Mouse (Mus musculus): ENCODE results near the gene Mtmr12. TPM values are rescaled to one million over a fixed set of nuclear protein-coding genes. Genes with fewer than 3 reads are reported as not detected.

The Mtmr12 gene
- polyA plus RNA-seq, 1 experiment from 2014 or later: 24.8 TPM

DNA sequence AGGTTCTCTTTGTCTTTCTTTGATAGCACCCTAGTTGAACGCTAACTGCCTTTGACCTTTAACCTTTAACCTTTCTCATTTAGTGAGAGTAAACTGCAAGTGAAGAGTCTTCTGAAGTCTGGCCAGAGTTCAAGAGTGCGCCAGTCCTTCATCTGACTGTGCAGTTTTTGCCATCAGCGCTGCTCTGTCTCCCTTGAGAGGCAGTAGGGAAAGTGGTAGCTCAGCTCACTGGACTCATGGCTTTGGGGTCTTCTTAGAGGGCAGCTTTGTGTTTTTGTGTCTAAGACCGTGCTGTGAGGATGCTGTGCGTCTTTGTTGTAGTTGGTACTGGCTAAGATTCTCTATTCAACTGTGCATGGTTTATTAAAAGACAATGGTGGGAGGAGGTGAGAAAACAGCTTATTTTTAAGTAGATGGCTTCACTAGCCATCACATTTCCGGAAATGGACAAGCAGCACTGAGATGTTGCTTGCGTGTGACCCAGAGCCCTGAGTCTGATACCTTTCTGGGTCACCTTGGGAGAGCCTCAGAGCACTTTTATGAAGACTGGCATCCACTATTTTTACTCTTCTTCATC is 1.9 kb downstream of the Mtmr12 start:
- WGBS: 78% methylated on average over 7 of the region's 7 CpGs
- Histone ChIP-seq H3K4me2 (ENCODE audit: low read depth, severe bottlenecking) (peak overlapping the region; percentile 54), H3K9ac (ENCODE audit: low read length) (no peak overlapping the region)

DNA sequence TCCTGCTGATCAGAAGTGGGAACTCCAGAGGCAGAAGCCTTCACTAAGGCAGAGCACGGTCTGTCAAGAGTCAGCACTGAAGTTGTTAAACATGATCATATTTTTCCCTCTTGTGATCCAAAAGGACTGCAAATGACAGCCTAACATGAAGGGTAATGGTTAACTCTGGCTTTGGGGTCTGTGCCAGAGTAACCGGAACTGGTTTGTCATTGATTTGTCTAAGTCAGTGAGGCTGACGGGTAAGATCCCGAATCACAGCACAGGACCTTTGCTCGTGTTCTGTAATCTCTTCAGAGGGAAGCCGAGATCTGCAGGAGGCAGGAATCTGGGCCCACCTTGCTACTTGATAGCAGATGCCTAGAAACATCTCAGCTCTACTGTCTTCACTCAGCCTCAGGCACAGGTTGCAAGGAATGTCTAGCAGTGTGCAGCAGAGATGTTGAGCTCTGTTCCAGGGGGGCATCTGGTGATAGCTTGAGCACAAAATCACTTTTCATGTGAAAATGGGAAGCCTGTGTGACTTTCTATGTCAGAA is 2.8 kb downstream of the Mtmr12 start:
- WGBS: 83% methylated on average over 6 of the region's 6 CpGs
- DNase-seq (ENCODE audit: low spot score): no peak
- H3K9me3 ChIP-seq (ENCODE audit: control insufficient read depth, low read length): no peaks in the 10 kb centered on the region
- peaks cover 17% of the 10 kb centered on the region for H3K4me1 ChIP-seq (ENCODE audit: control insufficient read depth, insufficient read depth, low read length)
- no peaks in the 10 kb centered on the region for H3K27me3 ChIP-seq (ENCODE audit: control insufficient read depth, insufficient read depth, low read length)
- no peak overlapping the region for H3K9ac ChIP-seq (ENCODE audit: low read length)
- H3K4me3 ChIP-seq (ENCODE audit: low read depth, low read length): no peak overlapping the region
- no peak overlapping the region for H3K27ac ChIP-seq (replicated peaks; ENCODE audit: low read depth, low read length)
- no peaks in the 10 kb centered on the region; the same call in 1 of the 2 replicates for H3K36me3 ChIP-seq (ENCODE audit: control insufficient read depth, insufficient read depth, low read length)
- no peak for ATAC-seq (ENCODE audit: insufficient number of reproducible peaks, low FRiP score, low TSS enrichment, low read depth)
- no peak overlapping the region for H3K4me2 ChIP-seq (ENCODE audit: low read depth, severe bottlenecking)

More for the DNA sequence above, 1.9 kb downstream of the Mtmr12 start:
- Histone ChIP-seq H3K27me3 (ENCODE audit: control insufficient read depth, insufficient read depth, low read length) (no peaks in the 10 kb centered on the region), H3K4me1 (ENCODE audit: control insufficient read depth, insufficient read depth, low read length) (peaks cover 17% of the 10 kb centered on the region), H3K4me3 (ENCODE audit: low read depth, low read length) (no peak overlapping the region; the same call in 1 of the 2 replicates), H3K9me3 (ENCODE audit: control insufficient read depth, low read length) (no peaks in the 10 kb centered on the region), H3K36me3 (ENCODE audit: control insufficient read depth, insufficient read depth, low read length) (no peaks in the 10 kb centered on the region; the same call in 1 of the 2 replicates), H3K27ac (replicated peaks; ENCODE audit: low read depth, low read length) (no peak overlapping the region)
- no peak for ATAC-seq (ENCODE audit: insufficient number of reproducible peaks, low FRiP score, low TSS enrichment, low read depth)
- DNase-seq (ENCODE audit: low spot score): no peak

DNA sequence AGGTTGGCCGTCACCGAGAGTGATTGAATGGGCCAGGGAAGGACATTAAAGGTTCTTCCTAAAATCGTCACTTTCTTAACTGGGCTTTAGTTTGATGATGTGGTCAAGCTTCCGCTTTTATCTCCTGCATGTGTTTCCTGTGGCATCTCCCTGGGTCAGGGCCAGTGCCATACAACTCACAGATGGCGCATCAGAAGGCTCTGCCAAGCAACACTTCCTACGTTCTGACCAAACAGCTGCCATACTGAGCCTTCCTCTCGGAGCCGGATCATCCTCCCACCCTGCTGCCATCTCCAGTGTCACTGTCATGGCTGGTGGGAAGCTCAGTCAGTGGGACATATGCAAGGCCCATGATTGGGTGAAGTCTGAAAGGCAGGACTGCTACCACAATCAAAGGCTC is 6.7 kb downstream of the Mtmr12 start:
- Histone ChIP-seq H3K9ac (ENCODE audit: low read length) (no peak overlapping the region), H3K27me3 (ENCODE audit: control insufficient read depth, insufficient read depth, low read length) (no peaks in the 10 kb centered on the region), H3K4me2 (ENCODE audit: low read depth, severe bottlenecking) (no peak overlapping the region), H3K9me3 (ENCODE audit: control insufficient read depth, low read length) (no peaks in the 10 kb centered on the region), H3K36me3 (ENCODE audit: control insufficient read depth, insufficient read depth, low read length) (no peaks in the 10 kb centered on the region; the same call in 1 of the 2 replicates), H3K4me1 (ENCODE audit: control insufficient read depth, insufficient read depth, low read length) (peaks cover 6% of the 10 kb centered on the region; the same call in 1 of the 2 replicates), H3K4me3 (ENCODE audit: low read depth, low read length) (no peak overlapping the region), H3K27ac (replicated peaks; ENCODE audit: low read depth, low read length) (no peak overlapping the region)
- ATAC-seq (ENCODE audit: insufficient number of reproducible peaks, low FRiP score, low TSS enrichment, low read depth) (no peak), DNase-seq (ENCODE audit: low spot score) (no peak)
- WGBS: 75% methylated on average over 8 of the region's 8 CpGs

DNA sequence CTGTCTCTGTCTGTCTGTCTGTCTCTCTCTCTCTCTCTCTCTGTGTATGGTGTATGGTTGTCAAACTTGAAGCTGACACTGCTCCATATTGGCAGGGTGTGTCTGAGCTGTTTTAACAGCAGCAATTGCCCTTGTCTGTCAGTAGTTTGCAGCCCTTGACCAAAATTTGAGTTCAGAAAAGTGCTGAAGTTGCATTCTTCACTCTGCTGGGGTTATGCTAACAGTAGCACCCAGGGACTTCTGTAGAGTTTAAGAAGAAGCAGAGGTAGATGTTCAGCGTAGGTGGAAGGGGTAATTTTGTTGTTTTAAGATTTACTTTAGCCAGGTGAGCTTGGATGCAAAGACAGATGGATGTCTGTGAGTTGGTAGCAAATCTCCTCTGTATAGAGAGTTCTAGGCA is 7.4 kb downstream of the Mtmr12 start:
- Histone ChIP-seq H3K27ac (replicated peaks; ENCODE audit: low read depth, low read length) (no peak overlapping the region), H3K27me3 (ENCODE audit: control insufficient read depth, insufficient read depth, low read length) (no peaks in the 10 kb centered on the region), H3K4me1 (ENCODE audit: control insufficient read depth, insufficient read depth, low read length) (0 out of 2 replicates have a peak, but pooled peaks cover under 1% of the 10 kb centered on the region), H3K9ac (ENCODE audit: low read length) (no peak overlapping the region), H3K4me2 (ENCODE audit: low read depth, severe bottlenecking) (no peak overlapping the region), H3K36me3 (ENCODE audit: control insufficient read depth, insufficient read depth, low read length) (no peaks in the 10 kb centered on the region; the same call in 1 of the 2 replicates), H3K9me3 (ENCODE audit: control insufficient read depth, low read length) (no peaks in the 10 kb centered on the region), H3K4me3 (ENCODE audit: low read depth, low read length) (no peak overlapping the region)
- WGBS: 92% methylated on average over 1 of the region's 1 CpGs
- ATAC-seq (ENCODE audit: insufficient number of reproducible peaks, low FRiP score, low TSS enrichment, low read depth): no peak
- DNase-seq (ENCODE audit: low spot score): no peak

DNA sequence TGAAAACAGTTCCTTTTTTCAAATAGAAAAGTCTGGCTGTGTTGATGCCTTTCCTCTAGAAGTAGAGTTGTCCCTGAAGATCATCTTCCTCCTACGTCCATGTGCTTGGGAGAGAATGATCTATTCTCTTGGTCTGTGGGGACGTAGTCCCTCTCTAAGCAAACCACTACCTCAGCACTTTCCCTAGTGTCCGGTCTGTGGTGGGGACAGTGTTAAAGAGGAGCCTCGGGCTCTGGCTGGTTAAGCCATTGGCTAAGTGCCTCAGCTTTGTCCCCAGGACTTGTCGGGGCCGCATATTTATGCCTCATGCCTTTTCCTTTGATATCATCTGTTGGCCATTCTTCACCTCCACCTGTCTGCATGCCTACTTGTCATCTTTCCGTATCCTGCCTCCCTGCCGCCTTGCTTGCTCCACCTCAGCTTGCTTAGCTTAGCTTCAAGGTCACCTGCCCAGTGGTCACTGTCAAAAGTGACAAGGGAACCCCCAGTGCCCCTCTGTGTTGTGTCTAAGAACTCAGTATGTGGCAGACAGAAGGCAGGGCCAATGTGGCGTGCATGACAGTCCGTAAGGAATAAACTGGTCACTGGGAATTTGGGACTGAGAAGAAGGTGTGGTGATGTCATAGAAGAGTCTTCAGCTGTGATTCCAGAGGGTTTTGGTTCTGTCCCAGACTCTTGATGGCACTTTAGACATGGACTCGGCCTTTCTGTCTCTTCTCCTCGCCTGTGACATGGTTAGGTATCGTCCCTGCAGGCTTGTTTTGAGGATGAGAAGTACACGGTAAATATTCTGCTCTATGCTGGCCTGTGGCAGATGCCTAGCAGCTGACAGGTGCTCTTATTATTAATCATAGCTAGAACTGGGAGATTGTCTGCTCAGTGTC is 9.9 kb downstream of the Mtmr12 start:
- Histone ChIP-seq H3K27me3 (ENCODE audit: control insufficient read depth, insufficient read depth, low read length) (no peaks in the 10 kb centered on the region), H3K4me3 (ENCODE audit: low read depth, low read length) (no peak overlapping the region), H3K9me3 (ENCODE audit: control insufficient read depth, low read length) (no peaks in the 10 kb centered on the region), H3K4me1 (ENCODE audit: control insufficient read depth, insufficient read depth, low read length) (no peaks in the 10 kb centered on the region), H3K9ac (ENCODE audit: low read length) (no peak overlapping the region), H3K4me2 (ENCODE audit: low read depth, severe bottlenecking) (no peak overlapping the region), H3K27ac (replicated peaks; ENCODE audit: low read depth, low read length) (no peak overlapping the region), H3K36me3 (ENCODE audit: control insufficient read depth, insufficient read depth, low read length) (no peaks in the 10 kb centered on the region)
- DNase-seq (ENCODE audit: low spot score) (no peak), ATAC-seq (ENCODE audit: insufficient number of reproducible peaks, low FRiP score, low TSS enrichment, low read depth) (no peak)
- 85% methylated on average over 14 of the region's 14 CpGs for WGBS

DNA sequence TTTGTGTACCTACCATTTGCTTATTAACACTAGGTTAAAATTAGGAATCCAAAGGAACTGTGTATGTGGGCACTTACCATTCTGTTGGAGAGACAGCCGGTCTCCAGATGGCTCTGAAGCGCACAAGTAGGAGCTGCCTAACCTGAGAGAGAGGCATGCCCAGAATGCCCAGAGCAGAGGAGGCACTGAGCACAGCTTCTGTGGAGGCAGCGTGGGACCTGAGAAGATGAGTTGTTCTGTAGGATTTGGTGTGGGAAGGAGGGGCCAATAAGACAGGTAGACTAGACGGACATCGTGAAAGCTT is 10.5 kb downstream of the Mtmr12 start:
- Histone ChIP-seq H3K27ac (replicated peaks; ENCODE audit: low read depth, low read length) (no peak overlapping the region), H3K9ac (ENCODE audit: low read length) (no peak overlapping the region), H3K36me3 (ENCODE audit: control insufficient read depth, insufficient read depth, low read length) (no peaks in the 10 kb centered on the region), H3K27me3 (ENCODE audit: control insufficient read depth, insufficient read depth, low read length) (no peaks in the 10 kb centered on the region), H3K4me3 (ENCODE audit: low read depth, low read length) (no peak overlapping the region), H3K9me3 (ENCODE audit: control insufficient read depth, low read length) (no peaks in the 10 kb centered on the region), H3K4me2 (ENCODE audit: low read depth, severe bottlenecking) (no peak overlapping the region), H3K4me1 (ENCODE audit: control insufficient read depth, insufficient read depth, low read length) (no peaks in the 10 kb centered on the region)
- WGBS: 91% methylated on average over 5 of the region's 5 CpGs
- no peak for DNase-seq (ENCODE audit: low spot score)
- no peak for ATAC-seq (ENCODE audit: insufficient number of reproducible peaks, low FRiP score, low TSS enrichment, low read depth)

DNA sequence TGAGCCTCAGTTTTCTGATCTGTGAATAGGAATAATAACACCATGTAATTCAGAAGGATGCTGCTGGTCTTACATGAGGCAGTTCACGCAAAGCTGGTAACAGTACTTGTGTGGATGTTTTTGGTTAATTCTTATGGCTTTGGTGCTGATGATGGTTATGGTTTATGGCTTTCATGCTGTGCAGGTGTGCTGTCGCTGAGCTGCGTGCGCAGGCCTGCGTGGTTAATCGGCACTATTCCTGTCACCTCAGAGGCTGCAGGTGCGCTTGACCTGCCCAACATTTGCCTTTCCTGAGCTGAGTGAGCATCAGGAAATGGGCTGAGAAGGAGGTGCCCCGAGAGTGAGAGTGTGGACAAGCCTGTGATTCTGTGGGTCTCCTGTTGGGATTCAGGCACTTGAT is 11.3 kb downstream of the Mtmr12 start:
- Histone ChIP-seq H3K36me3 (ENCODE audit: control insufficient read depth, insufficient read depth, low read length) (no peaks in the 10 kb centered on the region), H3K4me1 (ENCODE audit: control insufficient read depth, insufficient read depth, low read length) (no peaks in the 10 kb centered on the region), H3K4me2 (ENCODE audit: low read depth, severe bottlenecking) (no peak overlapping the region), H3K9ac (ENCODE audit: low read length) (no peak overlapping the region), H3K9me3 (ENCODE audit: control insufficient read depth, low read length) (no peaks in the 10 kb centered on the region), H3K4me3 (ENCODE audit: low read depth, low read length) (no peak overlapping the region), H3K27me3 (ENCODE audit: control insufficient read depth, insufficient read depth, low read length) (no peaks in the 10 kb centered on the region), H3K27ac (replicated peaks; ENCODE audit: low read depth, low read length) (no peak overlapping the region)
- no peak for DNase-seq (ENCODE audit: low spot score)
- no peak for ATAC-seq (ENCODE audit: insufficient number of reproducible peaks, low FRiP score, low TSS enrichment, low read depth)
- 86% methylated on average over 8 of the region's 8 CpGs for WGBS

DNA sequence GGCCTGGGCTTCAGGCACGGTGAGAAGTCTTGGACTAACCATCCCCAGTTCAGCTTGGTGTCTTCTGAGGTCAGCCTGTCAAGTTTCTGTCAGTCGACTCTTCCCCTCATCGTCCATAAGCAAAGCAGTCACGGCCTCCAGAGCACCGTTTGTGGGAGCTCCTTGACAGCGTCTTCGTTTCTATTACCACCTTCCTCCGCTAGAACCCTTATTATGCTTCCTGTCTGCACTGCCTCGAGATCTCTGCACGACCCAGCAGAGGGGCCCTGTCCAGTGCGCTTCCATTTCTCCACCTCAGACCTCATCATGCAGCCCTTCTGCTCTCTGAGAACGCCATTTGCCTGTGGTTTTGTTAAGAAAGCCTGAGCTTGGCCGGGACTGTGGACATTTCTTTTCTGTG is 12.0 kb downstream of the Mtmr12 start:
- WGBS: 81% methylated on average over 13 of the region's 13 CpGs
- no peak overlapping the region for H3K4me3 ChIP-seq (ENCODE audit: low read depth, low read length)
- no peak for DNase-seq (ENCODE audit: low spot score)
- no peak overlapping the region for H3K9ac ChIP-seq (ENCODE audit: low read length)
- no peaks in the 10 kb centered on the region; the same call in 1 of the 2 replicates for H3K4me1 ChIP-seq (ENCODE audit: control insufficient read depth, insufficient read depth, low read length)
- H3K4me2 ChIP-seq (ENCODE audit: low read depth, severe bottlenecking): no peak overlapping the region
- H3K27ac ChIP-seq (replicated peaks; ENCODE audit: low read depth, low read length): no peak overlapping the region
- no peaks in the 10 kb centered on the region for H3K27me3 ChIP-seq (ENCODE audit: control insufficient read depth, insufficient read depth, low read length)
- H3K36me3 ChIP-seq (ENCODE audit: control insufficient read depth, insufficient read depth, low read length): no peaks in the 10 kb centered on the region
- H3K9me3 ChIP-seq (ENCODE audit: control insufficient read depth, low read length): no peaks in the 10 kb centered on the region
- ATAC-seq (ENCODE audit: insufficient number of reproducible peaks, low FRiP score, low TSS enrichment, low read depth): no peak
